Mouse (Mus musculus) cerebellum, postnatal 36 days (tissue): ENCODE results near the gene Fcho1.
"Not testable (repeated sequence)": the region's sequence is repeated elsewhere in the genome, so short reads cannot be mapped to it uniquely, and the experiment has no call there.

Experiments
- DNase-seq, 2 experiments: peaks; one replicate each; pipeline ENCODE4 v3.0.0; 2021 to 2022; ENCODE audit warnings: mixed read lengths in 2 of 2

Fcho1 gene

GRCm38 (mm10) chr8:71717096-71717495 lies 8.4 kb downstream of the Fcho1 start:
- no peak for DNase-seq

- no peak for DNase-seq
These were observed 8.9 kb downstream of the Fcho1 start for GRCm38 (mm10) chr8:71716561-71717053.

- no peak for DNase-seq
These were observed 10.0 kb downstream of the Fcho1 start for GRCm38 (mm10) chr8:71715531-71715930.

GRCm38 (mm10) chr8:71711574-71711973 lies 13.9 kb downstream of the Fcho1 start:
- DNase-seq: no peak

GRCm38 (mm10) chr8:71709800-71710446 lies 15.6 kb downstream of the Fcho1 start:
- DNase-seq: peak; percentile 97 to 99

DNA sequence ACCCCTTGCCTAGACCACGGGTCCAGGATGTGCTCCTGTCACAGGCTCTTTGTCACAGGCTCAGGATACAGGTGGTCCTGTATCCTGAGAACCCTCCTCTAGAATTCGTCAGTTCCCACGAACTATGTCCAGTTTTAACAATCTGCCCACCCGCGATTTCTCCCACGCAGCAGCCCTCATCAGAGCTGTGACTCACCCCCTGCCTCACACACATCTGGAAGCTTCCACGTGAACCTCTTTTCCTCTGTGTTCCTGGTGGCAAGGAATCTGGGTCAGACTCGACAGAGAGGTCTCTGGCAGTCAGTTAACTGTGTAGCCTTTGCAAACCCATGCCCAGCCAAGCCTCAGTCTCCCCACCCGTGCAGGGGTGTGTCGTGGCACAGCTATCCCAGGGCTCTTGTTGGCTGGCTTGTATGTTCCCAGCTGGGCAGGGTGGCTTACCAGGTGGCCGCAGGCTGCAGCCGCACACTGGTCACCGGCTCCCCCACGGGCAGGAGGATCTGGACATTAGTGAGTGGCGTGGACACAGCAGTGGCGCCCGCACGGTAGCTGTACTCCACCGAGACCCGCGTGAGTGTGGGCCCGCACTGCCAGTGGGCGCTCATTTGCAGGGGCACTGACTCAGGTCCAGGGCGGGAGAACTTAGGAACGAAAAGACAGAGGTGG lies 16.2 kb downstream of the Fcho1 start:
- peak in 1 of 2 experiments; percentile 35 for DNase-seq

GRCm38 (mm10) chr8:71707874-71708273 lies 17.6 kb downstream of the Fcho1 start:
- peak; percentile 38 to 55 for DNase-seq

- DNase-seq: not testable (repeated sequence)
These were observed 22.1 kb downstream of the Fcho1 start for GRCm38 (mm10) chr8:71703400-71703799.

- DNase-seq: no peak
These were observed 22.6 kb downstream of the Fcho1 start for GRCm38 (mm10) chr8:71702923-71703322.

DNA sequence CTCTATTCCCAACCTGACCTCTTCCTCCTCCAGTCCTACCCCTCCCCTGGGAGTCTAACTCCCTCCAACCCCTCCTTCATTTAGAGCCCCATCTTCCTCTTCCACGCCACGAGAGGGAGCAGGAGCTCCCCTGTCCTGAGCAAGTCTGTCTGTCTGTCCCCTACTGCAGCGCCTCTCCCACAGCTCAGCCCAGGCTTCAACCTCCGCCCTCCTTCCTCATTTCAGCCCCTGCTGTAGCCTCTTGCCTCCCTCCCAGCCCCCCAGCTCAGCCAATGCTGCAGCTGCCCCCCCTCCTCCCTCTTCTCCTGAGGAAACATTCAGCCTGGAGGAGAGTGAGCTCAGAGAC lies 23.5 kb downstream of the Fcho1 start:
- no peak for DNase-seq

DNA sequence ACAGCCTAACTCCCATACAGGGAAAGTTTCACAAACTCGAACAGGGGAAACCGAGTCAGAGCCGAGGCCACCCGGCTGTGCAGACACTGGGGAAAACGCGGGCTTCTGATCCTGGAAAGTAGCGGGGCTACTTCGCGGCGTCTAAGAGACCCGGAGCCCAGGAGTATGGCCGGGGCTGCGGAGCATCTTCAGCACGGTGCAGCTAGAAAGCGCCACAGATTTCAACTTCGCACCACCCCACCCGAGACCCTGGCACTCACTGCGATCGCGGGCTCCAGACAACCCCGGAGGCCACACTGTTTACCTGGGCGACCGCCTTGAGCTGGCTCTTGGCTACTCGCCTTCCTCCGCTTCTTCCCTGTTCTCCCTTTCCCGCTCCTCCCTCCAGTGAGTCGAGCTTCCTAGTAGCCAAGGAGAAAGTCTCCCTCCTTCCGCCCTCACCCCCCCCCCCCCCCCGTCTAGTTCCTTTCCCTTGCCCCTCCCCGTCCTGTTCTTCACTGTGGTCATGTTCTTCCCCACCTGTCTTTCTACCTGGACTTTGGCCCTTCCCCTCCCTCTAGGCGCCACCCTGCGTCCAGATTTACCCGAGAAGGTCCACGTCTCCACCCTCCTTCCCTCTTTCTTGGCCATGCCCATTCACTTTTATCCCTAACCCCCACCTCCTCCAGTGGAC lies 24.0 kb downstream of the Fcho1 start, which contains the start of gene B3gnt3:
B3gnt3 (minus strand) TSS at position 376 of the 673 bp plus-strand sequence.
- DNase-seq: no peak

GRCm38 (mm10) chr8:71700493-71701269 lies 24.8 kb downstream of the Fcho1 start:
- no peak for DNase-seq

GRCm38 (mm10) chr8:71695456-71695855 lies 30.1 kb downstream of the Fcho1 start:
- DNase-seq: not testable (repeated sequence)

DNA sequence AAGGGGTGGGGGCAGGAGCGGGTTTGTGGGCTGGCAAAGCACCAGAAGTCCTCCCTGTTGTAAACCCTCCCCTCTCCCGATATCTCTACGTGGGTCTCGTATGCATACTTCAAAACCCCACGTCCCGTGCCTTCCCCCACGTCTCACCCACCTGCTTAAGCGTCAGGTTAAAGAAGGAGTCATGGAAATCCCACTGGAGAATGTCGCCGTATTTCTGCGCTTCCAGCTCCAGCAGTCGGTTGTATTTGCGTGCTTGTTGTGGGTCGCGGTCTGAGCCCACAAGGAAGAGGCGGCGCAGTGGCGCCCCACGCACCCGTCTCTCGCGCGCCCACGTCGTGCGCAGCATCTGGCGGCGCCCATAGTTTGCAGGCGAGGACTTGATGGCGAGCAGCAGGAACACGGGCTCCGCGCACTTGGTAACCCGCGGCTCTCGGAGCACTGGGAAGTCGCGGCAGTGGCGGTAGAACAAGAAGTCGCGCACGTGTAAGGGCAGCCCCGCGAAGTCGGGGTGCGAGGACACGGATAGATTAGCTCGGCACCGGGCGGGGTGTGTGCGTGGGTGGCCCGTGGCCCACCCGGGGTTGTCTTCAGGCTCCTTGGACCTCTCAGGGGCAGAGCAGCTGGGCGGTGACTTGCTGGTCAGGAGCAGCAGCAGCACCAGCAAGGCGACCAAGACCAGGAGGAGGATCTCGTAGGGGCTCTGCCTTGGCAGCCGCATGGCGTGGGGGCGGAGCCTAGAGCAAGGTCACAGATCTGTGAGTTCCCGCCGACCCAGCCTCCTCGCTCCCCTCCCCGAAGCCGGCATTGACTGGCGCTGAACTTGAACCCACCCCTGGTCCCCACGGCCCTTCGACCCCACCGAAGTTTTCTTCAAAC lies 32.1 kb downstream of the Fcho1 start:
- DNase-seq: no peak

GRCm38 (mm10) chr8:71692509-71692908 lies 33.0 kb downstream of the Fcho1 start:
- DNase-seq: no peak

GRCm38 (mm10) chr8:71689028-71689427 lies 36.5 kb downstream of the Fcho1 start, which contains the start of gene Insl3:
Gene Insl3, plus strand, starts transcription at chr8:71689214.
- DNase-seq: no peak

GRCm38 (mm10) chr8:71687616-71688015 lies 37.9 kb downstream of the Fcho1 start:
- DNase-seq: no peak

DNA sequence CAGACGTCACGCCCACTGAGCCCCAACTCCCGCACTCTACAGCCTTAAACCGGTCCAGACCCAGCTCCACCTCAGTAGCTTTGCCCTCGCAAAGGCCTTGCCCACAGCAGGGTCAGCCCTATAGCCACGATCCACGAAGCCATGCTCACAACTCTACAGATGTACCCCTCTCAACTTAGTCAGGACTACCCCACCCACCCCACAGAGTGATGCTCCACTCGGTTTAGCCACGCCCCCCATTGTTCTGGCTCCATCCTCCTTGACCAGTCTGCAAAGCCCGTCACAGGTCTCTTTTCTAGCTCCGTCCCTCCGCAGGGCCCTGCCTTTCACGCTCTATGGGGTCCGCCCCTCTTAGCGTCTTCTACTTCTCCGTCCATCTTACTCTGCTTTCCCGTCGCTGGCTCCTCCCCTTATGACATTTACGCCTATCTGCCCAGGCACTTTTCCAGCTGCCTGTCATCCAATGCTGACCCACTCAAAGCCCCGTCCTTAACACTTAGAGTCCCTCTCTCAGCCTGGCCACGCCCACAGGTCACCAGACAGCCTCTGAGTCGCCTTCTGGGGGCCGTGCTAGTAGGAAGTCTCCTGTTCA lies 39.3 kb downstream of the Fcho1 start:
- DNase-seq: no peak

- DNase-seq: no peak
These were observed 39.9 kb downstream of the Fcho1 start for GRCm38 (mm10) chr8:71685573-71685972.

DNA sequence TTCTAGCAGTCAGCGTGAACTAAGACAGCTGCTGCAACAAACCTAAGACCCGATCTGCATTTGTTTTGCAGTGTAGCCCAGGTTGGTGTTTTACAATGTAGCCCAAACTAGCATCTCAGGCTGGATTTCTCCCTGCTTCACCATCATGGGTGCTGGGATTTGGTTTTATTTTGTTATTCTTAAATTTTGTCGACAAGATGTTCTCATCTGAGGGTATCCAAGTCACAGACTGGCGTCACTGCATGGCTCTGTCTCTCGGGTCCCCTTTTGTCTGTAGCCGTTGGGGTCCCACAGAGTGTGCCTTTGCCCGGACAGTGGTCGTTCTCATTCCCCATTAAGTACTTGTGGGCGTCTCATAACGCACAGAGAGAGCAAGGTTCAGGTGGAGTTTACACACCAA lies 40.8 kb downstream of the Fcho1 start:
- no peak for DNase-seq

DNA sequence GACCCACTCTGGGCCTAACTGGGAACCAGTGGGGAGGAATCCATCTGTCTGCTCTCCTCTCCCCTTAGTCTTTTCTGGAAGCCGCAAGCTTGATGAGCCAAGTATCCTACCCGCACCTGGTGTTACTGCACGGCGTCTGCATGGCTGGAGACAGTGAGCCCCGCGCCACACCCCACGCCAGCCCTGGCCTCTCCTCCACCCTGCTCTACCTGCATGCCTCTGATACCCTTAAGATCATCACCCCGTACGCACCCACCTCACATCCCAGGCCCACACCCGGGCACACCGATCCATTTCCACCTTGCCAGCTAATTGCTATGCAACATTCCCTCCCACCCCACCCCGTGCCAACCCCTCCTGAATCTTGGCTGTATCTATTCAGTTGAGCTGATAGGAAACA lies 42.7 kb downstream of the Fcho1 start:
- no peak for DNase-seq
